Mouse (Mus musculus): Measurements from ENCODE around the gene Apol9b.

The Apol9b gene

DNA sequence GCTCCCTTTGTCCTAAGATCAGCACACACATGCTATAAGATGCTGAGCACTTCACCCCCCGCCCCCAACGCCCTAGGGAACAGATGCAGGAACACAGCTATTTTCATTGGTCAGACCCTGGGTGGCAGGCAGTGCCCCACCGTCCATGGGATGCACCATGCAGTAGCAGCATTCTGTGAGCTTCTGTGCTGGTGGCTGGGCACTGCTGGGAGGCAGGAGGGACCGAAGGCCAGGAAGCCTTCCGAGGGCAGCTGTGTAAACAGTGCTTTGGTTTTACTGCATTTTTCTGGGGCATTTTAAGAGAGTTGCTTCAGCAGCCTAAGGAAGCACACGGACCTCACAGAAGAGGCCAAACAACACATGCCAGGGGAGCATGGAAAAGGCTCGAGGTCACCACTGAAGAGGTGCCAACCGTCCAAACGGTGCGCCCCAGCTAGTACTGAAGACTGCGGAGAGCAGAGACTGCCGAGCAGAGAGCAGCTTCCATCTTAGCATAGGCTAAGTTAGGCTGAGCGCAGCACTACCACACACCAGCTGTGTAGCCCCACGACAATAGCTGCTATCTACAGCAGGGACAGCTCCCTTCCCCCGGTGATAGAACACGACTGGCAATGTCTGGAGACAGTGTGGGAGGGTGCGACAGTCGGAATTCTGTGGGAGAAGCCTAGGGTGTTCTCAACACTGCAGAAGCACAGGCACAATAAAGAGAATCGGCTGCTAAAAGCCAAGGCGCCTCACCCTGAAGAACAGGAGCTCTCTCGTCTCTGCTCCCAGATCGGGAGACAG lies 55.4 kb downstream of the Apol9b start:
- DNase-seq: peak; percentile 87

- DNase-seq: no peak
Observed at GRCm38 (mm10) chr15:77785807-77786206, 57.0 kb downstream of the Apol9b start.
